Mouse (Mus musculus): ENCODE data around the gene Gm26897. TPM values are rescaled to one million over a fixed set of nuclear protein-coding genes. Genes with fewer than 3 reads are reported as not detected.

Gm26897 gene
- total RNA-seq, 2 experiments from 2014 or later, result not detected

- peak; percentile 68 for TF ChIP-seq CTCF (conservative IDR thresholded peaks at IDR 0.05)
- Histone ChIP-seq H3K27ac (no peak overlapping the region), H3K4me3 (no peak overlapping the region)
- DNase-seq (ENCODE audit: low spot score in 2 of 2), result no peak
Measured at GRCm38 (mm10) chr5:111728411-111728810, 5.3 kb upstream of the Gm26897 start.

- no peak overlapping the region for H3K27ac ChIP-seq
Measured at GRCm38 (mm10) chr5:111730560-111731167, 3.1 kb upstream of the Gm26897 start.

GRCm38 (mm10) chr5:111732194-111732593, 1.5 kb upstream of the Gm26897 start:
- no peak overlapping the region for H3K4me3 ChIP-seq
- H3K27ac ChIP-seq, result no peak overlapping the region
- no peak for DNase-seq (ENCODE audit: low spot score in 2 of 2)
- TF ChIP-seq CTCF (conservative IDR thresholded peaks at IDR 0.05), result no peak

More at GRCm38 (mm10) chr5:111730560-111731167, 3.1 kb upstream of the Gm26897 start:
- no peak overlapping the region for H3K4me3 ChIP-seq
- DNase-seq (ENCODE audit: low spot score in 2 of 2), result no peak
- no peak for TF ChIP-seq CTCF (conservative IDR thresholded peaks at IDR 0.05)

GRCm38 (mm10) chr5:111739480-111739879, 5.8 kb downstream of the Gm26897 start:
- TF ChIP-seq CTCF (conservative IDR thresholded peaks at IDR 0.05), result 0 out of 2 replicates have a peak, but pooled peaks have one; percentile 6
- DNase-seq (ENCODE audit: low spot score in 2 of 2), result no peak
- Histone ChIP-seq H3K4me3 (no peak overlapping the region), H3K27ac (no peak overlapping the region)

- TF ChIP-seq CTCF (conservative IDR thresholded peaks at IDR 0.05), result no peak
- no peak for DNase-seq (ENCODE audit: low spot score in 2 of 2)
- Histone ChIP-seq H3K4me3 (no peak overlapping the region), H3K27ac (no peak overlapping the region)
Measured at GRCm38 (mm10) chr5:111740384-111741275, 6.9 kb downstream of the Gm26897 start.

- Histone ChIP-seq H3K27ac (peak overlapping the region; percentile 73; the same call in 1 of the 2 replicates), H3K4me3 (no peak overlapping the region)
- no peak for TF ChIP-seq CTCF (conservative IDR thresholded peaks at IDR 0.05)
- DNase-seq (ENCODE audit: low spot score in 2 of 2), result no peak
Measured at GRCm38 (mm10) chr5:111741352-111741751, 7.6 kb downstream of the Gm26897 start.

- peak overlapping the region; percentile 73 for H3K27ac ChIP-seq
- no peak for TF ChIP-seq CTCF (conservative IDR thresholded peaks at IDR 0.05)
- no peak overlapping the region for H3K4me3 ChIP-seq
- DNase-seq (ENCODE audit: low spot score in 2 of 2), result no peak
Measured at GRCm38 (mm10) chr5:111742290-111742898, 8.7 kb downstream of the Gm26897 start.

GRCm38 (mm10) chr5:111749599-111749998, 15.9 kb downstream of the Gm26897 start:
- Histone ChIP-seq H3K27ac (peak overlapping the region; percentile 15; the same call in 1 of the 2 replicates), H3K4me3 (no peak overlapping the region)
- TF ChIP-seq CTCF (conservative IDR thresholded peaks at IDR 0.05), result no peak
- DNase-seq (ENCODE audit: low spot score in 2 of 2), result no peak

GRCm38 (mm10) chr5:111750092-111750491, 16.4 kb downstream of the Gm26897 start:
- Histone ChIP-seq H3K4me3 (no peak overlapping the region), H3K27ac (peak overlapping the region; percentile 15; the same call in 1 of the 2 replicates)
- no peak for TF ChIP-seq CTCF (conservative IDR thresholded peaks at IDR 0.05)
- DNase-seq (ENCODE audit: low spot score in 2 of 2), result no peak

- peak; percentile 18; the same call in 1 of the 2 replicates for TF ChIP-seq CTCF (conservative IDR thresholded peaks at IDR 0.05)
- Histone ChIP-seq H3K27ac (peak overlapping the region; percentile 90), H3K4me3 (peak overlapping the region; percentile 37)
- DNase-seq (ENCODE audit: low spot score in 2 of 2), result no peak
Measured at GRCm38 (mm10) chr5:111754484-111755139, 20.9 kb downstream of the Gm26897 start.

GRCm38 (mm10) chr5:111755330-111755729, 21.6 kb downstream of the Gm26897 start:
- H3K27ac ChIP-seq, result peak overlapping the region; percentile 90; the same call in 1 of the 2 replicates
- TF ChIP-seq CTCF (conservative IDR thresholded peaks at IDR 0.05), result no peak
- DNase-seq (ENCODE audit: low spot score in 2 of 2), result no peak
- no peak overlapping the region for H3K4me3 ChIP-seq

- no peak for TF ChIP-seq CTCF (conservative IDR thresholded peaks at IDR 0.05)
- Histone ChIP-seq H3K4me3 (peak overlapping the region; percentile 48; the same call in 1 of the 2 replicates), H3K27ac (peak overlapping the region; percentile 86)
- no peak for DNase-seq (ENCODE audit: low spot score in 2 of 2)
Measured at GRCm38 (mm10) chr5:111760721-111761480, 27.2 kb downstream of the Gm26897 start.

Measured in layer of hippocampus, adult 2 months (tissue).